Mouse (Mus musculus) NIH3T3 (cell line): ENCODE measurements around the gene Igsf11.
"Not testable (repeated sequence)": the region's sequence is repeated elsewhere in the genome, so short reads cannot be mapped to it uniquely, and the experiment has no call there.

Experiments used
- DNase-seq: peaks from one replicate; pipeline ENCODE4 v3.0.0-alpha.2; 2012; ENCODE audit warnings: low read depth

The Igsf11 gene

DNA sequence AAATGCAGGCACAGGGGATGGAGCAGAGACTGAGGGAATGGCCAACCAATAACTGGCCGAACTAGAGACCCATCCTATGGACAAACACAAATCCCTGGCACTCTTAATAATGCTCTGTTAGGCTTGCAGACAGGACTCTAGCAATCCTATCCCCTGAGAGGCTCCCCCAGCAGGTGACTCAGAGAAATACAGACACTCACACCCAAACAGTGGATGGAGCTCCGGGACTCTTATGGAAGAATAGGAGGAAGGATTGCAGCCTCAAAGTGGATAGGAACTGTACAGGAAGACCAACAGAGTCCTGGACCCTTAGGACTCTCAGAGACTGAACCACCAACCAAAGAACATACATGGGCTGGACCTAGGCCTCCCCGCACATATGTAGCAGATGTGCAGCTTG, 91.4 kb downstream of the Igsf11 start:
- DNase-seq = not testable (repeated sequence)

DNA sequence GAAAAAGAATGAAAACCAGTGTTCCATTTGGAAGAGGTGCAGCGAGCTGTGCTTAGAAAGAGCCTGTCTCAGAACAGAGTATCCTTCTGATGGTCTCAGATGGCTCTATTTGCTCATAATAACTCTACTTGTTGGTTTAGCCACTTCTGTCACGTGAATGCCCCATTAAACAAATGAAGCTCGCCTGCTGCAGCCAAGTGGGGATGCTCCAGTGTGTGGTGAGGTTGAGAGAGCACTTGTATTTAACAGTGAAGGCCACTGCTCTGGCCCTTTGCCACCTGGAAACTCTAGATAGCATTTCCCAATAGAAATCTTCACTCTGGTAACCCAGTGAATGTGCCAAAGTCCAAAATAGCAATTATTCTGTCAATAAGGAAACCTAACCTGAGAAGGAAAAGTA, 92.9 kb downstream of the Igsf11 start:
- no peak for DNase-seq

DNA sequence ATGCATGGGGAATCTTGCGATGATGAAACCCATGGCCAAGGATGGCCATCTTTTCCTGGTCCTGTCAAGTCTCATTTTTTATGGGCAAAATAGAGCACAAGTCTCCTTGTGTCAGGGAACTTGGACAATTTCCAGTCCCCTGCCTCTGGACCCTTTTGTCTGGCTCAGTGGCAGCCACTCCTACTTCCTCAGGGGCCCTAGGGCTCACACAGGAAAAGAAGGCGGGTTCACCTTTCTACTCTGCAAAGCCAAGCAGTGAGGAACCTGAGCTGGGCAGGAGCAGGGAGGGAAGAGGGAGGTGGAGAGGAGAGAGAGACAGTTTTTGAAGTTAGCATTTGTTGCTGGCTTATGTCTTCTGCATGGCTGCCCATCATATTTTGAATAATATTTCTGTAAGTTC, 93.9 kb downstream of the Igsf11 start:
- DNase-seq = no peak

DNA sequence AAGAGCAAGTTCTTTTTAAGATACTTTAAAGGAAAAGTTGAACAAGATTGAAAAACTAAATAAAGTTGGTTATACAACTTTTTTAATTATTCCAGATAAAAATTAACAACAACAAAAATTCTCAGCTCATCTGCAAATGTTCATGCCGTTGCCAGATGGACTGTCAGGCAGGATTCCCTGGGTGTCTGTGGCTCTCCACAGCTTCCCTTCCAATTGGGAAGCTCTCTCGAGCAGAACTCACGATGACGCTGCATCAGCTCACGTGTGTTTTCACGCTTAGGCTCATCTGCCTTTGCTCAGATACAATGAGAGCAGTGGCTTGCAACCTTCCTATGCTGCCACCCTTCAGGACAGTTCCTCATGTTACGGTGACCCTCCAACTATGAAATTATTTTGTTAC, 101.2 kb downstream of the Igsf11 start:
- DNase-seq = no peak

DNA sequence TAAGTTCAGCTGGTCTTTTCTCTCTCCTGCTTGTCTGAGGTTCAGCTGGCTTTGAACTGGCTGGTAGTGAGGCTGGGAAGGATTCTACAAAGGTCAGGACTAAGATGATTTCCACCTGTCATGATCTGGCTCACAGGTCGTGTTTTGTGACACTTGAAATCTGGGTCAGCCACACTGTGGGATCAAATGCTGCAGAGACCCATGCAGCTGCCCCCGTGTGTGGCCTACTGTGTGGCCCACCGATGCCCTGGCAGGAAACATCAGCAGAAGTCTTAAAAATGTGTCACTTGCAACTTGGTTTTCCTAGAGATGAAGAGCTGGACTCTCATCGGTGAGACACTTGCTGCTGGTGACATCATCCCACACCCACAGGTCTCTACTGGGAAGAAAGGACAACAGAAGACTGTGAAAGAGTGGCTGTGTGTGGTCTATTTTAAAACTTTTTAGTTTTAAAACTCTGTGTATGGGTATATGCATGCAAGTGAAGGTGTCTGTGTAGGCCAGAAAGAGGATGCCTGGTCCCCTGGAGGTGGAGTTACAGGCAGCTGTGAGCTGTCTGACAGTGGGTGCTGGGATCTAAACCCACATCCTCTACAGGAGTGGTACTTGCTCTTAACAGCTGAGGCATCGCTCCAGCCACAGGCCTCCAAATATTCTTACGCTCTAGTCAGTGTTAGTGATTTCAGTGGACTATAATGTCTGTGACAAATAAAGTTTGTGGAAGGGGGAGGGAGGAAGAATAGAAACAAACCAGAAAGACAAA, 106.2 kb downstream of the Igsf11 start:
- DNase-seq = no peak

DNA sequence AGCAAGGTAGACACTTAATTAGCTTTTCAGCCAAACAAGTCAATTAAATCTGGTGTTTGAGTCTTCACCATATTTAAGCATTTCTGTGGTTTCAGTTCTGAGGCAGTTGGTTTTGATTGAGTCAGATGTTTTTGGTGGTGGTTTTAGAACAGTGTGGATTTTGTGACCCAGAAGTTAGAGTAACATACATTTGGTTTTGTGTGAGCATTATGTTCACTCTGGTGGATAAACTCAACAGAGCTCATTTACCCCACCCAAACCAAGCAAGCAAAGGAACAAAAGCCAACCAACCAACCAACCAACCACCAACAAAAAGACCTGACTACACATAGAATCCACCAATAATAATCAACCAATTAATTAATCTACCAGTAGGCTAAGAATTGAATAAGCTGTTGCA, 106.8 kb downstream of the Igsf11 start:
- no peak for DNase-seq

DNA sequence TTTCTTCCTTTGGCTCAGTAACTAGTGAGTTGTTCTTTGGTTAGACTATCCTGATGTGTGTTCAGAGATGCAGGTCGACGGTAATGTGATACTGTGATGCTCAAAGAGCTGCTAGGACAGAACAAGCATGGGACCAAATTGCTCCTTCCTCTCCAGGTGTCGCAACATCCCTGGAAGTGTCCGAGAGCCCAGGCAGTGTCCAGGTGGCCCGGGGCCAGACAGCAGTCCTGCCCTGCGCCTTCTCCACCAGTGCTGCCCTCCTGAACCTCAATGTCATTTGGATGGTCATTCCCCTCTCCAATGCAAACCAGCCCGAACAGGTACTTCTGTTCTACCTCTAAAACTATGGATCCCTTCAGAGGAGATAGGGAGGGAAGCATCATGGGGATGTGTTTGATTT, 114.5 kb downstream of the Igsf11 start:
- no peak for DNase-seq

DNA sequence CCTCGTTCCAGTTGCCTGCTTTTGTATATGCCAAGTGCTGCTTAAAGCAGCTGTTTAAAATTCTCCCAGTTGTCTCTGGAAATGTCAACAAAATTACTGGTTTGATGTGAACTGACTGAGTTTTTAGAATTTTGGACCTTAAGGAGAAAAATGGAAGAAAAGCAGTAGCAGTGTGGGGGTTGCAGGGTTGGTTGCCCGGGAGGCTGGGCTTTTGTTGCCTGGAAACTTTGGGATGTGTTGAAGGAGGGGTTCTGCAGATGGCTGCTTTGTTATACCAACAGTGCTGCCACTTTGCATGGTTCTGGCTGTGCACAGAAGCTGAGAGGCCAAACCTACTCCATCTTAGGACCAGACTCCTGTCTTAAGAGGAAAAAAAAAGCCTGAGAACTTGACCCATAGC, 127.0 kb downstream of the Igsf11 start:
- DNase-seq = no peak

DNA sequence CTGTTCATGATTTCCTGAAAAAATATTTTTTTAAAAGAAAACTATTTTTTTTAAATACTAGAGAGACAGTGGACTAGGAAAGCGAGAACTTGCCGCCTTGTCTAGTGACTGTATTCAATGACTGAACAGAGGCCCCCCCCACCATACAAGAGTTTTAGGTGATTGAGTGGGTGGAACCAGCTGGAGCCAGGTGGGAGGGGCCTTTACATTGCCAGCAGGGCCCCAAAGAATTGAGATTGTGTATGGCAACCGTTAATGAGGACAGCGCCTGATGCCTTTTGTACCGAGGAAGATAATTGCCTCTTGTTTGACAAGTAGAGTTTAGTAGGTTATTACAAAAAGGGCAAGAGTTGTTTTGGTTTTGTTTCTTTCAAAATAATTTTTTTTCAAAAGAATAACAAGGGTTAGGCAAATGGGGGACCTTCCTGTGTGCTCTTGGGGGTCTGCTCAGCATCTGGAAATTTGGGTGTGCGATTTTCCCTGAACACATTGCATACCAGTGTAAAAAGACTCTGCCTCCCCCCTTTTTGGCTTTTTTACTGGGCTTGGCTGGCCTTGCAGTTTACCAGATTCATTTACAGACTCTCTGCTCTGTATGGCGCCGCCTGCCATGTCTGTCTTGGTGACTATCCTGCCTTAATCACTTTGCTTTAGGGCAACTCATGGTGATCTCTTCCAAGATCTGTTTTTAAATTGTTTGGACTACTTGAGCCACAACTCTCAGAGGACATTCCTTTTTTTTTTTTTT, 133.7 kb downstream of the Igsf11 start:
- no peak for DNase-seq

DNA sequence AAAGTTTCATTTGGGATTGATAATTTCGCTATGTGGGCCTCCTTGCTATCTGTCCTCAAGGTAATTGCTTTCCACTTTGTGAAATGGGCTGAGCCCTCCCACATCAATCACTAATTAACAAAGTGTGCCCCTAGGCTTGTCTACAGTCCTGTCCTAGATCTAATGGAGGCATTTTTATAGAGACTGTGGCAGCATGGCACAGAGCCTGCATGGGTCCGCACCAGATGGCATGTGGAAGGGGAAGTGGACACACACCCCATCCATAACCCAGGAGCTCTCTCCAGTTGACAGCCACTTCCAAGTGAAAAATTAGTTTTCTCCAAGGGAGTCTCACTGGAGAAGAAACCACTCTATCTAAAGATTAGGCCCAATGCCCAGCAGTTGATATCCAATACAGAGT, 138.9 kb downstream of the Igsf11 start:
- no peak for DNase-seq

DNA sequence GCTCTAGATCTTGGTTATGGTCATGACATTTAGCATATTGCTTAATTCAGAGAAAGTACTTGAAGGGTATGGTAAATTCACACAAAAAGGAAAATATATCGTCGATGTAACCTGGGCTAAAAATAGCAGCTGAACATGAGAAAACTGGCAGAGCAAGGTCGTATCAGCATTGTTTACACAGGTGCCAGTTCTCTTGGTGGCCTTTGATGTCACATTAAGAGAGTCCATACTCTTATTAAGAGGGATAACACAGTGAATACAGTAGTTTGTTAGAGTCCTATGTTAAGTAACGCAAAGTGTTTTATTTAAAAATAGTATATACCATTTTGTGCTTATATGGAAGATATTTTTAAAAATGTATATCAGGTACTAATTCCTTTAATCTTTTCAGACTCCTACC, 144.8 kb downstream of the Igsf11 start:
- no peak for DNase-seq

DNA sequence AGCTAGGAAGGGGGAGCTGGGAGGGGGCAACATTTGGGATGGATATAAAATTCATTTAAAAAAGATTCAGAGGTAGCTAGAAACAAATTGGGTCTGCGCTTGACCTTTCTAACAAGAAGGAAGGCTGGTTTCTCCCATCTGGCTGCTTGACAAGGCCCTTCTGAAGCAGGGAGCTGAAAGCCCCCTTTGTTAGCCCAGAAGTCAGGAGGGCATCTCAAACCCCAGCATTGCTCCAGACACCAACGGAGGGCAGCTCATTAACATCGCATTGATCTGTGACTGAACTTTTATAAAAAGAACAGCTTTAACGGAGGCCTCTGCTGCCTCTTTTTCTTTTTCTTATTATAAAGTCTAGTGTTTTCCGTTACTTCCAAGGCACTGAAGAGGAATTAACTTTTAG, 151.9 kb downstream of the Igsf11 start:
- DNase-seq = no peak

DNA sequence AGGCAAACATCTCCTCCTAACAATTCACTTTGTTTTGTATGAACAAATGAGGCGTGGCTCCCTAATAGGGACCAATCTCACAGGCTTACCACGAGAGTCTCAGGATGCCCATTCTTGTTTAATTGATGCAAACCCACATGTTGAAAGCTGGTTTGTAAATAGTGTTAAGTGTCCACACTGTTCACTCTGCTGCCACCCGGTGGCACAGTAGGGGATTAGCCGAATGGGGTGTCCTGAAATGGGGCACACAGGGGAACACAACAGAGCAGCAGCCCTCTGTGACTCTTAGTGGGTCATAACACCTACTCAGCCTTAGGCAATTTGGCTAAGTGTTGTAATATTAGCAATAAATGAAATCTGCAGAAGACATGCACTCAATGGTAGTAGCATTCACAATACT, 156.4 kb downstream of the Igsf11 start:
- peak; percentile 42 for DNase-seq

DNA sequence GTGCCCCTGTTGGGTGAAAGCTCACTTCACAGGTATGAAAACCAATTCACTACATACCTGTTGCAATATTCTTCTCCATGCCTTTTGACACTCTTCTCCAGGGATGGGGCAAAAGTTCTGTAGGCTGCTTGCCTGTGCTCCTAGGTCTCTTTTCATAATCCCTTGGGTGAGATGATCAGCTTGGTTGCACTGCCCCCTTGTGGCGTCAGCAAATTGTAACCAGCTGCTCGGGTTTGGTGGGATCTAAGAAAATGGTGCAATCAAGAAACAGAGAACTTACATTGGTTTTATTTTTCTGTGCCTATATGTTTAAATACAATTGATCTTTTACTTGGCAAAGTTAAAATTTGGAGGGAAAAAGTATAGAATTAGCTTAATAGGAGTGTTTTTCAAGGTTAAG, 160.5 kb downstream of the Igsf11 start:
- peak; percentile 71 for DNase-seq

DNA sequence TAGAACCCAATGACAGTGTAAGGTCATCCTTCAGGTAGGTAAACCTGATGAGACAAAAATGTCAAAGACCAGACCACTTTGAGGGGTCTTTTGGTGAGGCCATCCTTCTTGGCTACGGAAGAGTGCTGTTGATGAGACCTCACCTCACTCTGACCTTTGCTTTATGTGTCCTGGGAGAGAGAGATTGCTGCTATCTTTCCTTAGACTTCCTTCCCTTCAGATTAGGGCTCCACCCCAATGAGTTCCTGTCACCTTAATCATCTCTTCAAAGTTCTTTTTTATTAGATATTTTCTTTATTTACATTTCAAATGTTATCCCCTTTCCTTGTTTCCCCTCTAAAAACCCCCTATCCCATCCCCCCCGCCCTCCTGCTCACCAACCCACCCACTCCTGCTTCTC, 161.3 kb downstream of the Igsf11 start:
- DNase-seq = no peak

DNA sequence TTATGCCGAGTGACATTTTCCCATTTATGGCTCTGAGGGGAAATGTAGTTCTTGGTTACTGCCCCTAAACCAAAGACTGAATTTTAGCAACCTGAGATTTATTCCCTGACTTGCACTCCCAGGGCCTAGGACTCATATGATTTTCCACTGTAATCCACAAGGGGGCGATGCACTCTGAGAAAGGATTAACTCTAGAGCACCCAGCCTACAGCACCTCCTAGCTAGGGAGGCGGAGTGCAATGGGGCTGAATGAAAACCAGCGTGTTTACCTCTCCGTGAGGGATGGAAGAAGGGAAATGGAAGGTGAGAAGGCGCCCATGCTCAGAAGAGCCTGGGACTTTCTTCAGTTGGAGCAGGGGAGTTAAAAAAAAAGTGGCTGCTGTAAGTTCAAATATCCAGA, 163.6 kb downstream of the Igsf11 start:
- DNase-seq = peak; percentile 7

DNA sequence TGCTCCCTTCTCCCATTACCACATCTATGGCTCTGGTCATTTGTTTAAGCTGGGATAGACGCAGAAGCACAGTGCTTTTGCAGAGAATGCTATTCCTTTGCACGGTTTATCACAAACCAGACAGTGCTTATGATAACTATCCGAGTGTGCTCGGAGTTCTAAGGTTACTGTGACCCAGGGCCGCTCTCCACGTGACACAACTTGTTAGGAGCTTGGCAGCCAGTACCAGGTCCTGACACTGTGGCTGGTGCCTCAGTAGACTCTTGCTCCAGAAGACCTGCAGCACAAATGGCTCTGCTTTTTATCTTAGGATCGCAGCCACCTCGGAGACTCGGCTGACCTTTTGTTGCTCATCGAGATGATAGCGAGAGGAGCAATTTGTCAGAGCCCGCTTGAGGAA, 164.5 kb downstream of the Igsf11 start:
- DNase-seq = no peak

DNA sequence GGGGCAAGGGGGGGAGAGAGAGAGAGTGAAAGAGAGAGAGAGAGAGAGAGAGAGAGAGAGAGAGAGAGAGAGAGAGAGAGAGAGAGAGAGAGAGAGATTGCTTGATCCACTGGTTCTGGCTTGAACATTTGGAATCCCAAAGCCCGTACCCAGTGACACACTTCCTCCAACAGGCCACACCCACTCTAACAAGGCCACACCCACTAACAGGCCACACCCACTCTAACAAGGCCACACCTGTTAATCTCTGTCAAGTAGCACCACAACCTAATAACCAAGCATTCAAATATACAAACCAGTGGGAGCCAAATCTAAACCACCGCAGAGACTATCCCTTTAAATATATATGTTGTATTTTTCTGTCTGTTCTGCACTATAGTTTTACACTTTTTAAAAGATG, 166.4 kb downstream of the Igsf11 start:
- DNase-seq = no peak

DNA sequence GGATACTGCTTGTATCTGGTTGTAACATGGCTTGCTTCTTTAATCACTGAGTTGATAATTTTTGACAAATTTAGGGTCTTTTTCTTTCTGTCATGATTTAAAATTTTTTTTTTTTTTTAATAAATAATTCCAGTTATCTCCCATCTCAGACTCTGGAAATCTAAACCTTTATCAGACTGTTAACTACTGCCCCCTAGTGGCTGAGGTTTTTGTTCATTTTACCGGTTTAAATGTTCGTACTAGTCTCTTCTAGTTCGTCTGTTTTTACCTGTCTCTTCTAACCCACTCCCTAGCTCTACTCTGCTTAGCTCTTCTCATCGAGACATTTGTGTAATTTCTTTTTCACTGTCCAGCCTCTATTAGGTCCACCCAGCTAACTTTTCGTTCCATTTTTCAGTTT, 170.1 kb downstream of the Igsf11 start:
- peak; percentile 64 for DNase-seq

DNA sequence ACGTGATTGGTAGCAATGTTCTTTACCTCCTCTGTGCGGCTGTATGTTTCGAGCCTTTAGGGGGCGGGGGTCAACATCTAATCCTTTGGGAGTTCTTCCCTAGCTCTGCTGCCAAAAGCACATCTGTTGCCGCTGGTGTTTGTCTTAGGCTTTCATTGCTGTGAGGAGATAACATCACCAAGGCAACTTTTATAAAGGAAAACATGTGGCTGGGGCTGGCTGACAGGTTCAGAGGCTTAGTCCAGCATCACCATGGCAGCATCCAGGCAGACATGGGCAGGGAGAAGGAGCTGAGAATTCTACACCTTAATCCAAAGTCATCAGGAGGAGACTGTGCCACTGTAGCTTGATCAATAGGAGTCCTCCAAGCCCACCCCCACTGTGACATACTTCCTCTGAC, 173.1 kb downstream of the Igsf11 start:
- no peak for DNase-seq

DNA sequence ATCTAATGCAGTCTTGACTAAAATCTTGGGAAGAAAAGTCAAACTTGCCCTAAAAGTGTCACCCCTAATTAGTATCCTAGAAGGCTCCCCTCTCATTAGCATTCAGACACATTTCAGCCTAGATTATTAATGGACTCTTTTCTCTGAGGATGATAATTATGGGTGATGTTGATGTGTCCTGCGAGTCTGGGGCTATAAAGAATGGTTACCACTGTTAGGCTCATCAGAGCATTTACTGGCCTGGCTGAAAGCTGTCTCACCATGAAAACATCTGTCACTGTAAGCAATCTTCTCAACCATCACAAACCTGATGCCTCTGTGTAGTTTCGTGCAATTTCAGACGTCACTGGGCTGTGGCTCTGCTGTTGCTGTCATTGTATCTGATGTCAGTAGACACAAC, 179.0 kb downstream of the Igsf11 start:
- DNase-seq = no peak
